Mouse (Mus musculus) monocyte, adult 2 months (primary cell): ENCODE measurements at regions not wholly inside any gene's neighbourhood (a gene's known extent, or its start where the extent isn't known, plus 50 kb on each side); places are given as distances from the start of the nearest gene placed in this dataset.

Experiments used
- DNase-seq, 2 experiments: peaks; one replicate each; pipeline ENCODE4 v3.0.0; 2022; ENCODE audit warnings: low spot score in 2 of 2, low read depth in 1 of 2

GRCm38 (mm10) chr15:62229491-62230283 lies 1306.9 kb upstream of the A1bg start:
- DNase-seq, result no peak

- no peak for DNase-seq
These were observed 1306.2 kb upstream of the A1bg start for GRCm38 (mm10) chr15:62229023-62229422.

GRCm38 (mm10) chr15:62224798-62225197 lies 1302.0 kb upstream of the A1bg start:
- DNase-seq, result no peak

- DNase-seq, result no peak
These were observed 1301.4 kb upstream of the A1bg start for GRCm38 (mm10) chr15:62224191-62224590.

- DNase-seq, result no peak
These were observed 1300.5 kb upstream of the A1bg start for GRCm38 (mm10) chr15:62223156-62223840.

GRCm38 (mm10) chr15:62222731-62223130 lies 1299.9 kb upstream of the A1bg start:
- no peak for DNase-seq

- DNase-seq, result no peak
These were observed 1299.4 kb upstream of the A1bg start for GRCm38 (mm10) chr15:62222201-62222600.

- no peak for DNase-seq
These were observed 1298.4 kb upstream of the A1bg start for GRCm38 (mm10) chr15:62221024-62221819.

- no peak for DNase-seq
These were observed 1297.8 kb upstream of the A1bg start for GRCm38 (mm10) chr15:62220620-62221019.

GRCm38 (mm10) chr15:62219934-62220540 lies 1297.2 kb upstream of the A1bg start:
- DNase-seq, result no peak

GRCm38 (mm10) chr15:62218346-62219080 lies 1295.7 kb upstream of the A1bg start:
- DNase-seq, result no peak

GRCm38 (mm10) chr15:62216688-62217477 lies 1294.1 kb upstream of the A1bg start:
- DNase-seq, result no peak

GRCm38 (mm10) chr15:62215616-62216398 lies 1293.0 kb upstream of the A1bg start:
- DNase-seq, result no peak

GRCm38 (mm10) chr15:62214300-62214699 lies 1291.5 kb upstream of the A1bg start:
- DNase-seq, result no peak

GRCm38 (mm10) chr15:62212283-62212910 lies 1289.6 kb upstream of the A1bg start:
- no peak for DNase-seq

GRCm38 (mm10) chr15:62209881-62210481 lies 1287.2 kb upstream of the A1bg start:
- DNase-seq, result no peak

GRCm38 (mm10) chr15:62209296-62209695 lies 1286.5 kb upstream of the A1bg start:
- no peak for DNase-seq

GRCm38 (mm10) chr15:62206502-62206902 lies 1283.7 kb upstream of the A1bg start:
- no peak for DNase-seq
